Mouse (Mus musculus): ENCODE measurements at regions not wholly inside any gene's neighbourhood (a gene's known extent, or its start where the extent isn't known, plus 50 kb on each side); places are given as distances from the start of the nearest gene placed in this dataset.

DNA sequence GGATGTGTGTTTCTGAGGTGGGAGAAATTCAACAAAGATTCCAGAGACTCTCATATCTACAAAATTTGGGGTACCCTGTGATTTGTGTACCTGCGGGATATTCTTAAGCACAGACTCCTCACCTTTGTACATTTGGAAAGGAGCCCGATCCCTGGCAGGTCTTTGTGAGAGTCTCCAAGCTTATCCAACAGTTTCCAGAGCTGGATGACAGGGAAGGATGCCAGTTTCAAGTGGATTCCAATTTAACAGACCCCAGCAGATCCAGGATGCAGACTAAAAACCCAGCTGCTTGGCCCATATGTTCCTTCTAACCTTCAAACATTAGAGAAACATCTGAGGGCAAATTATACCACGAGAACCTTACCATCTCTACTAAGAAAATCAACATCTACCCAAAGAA lies 88.5 kb downstream of the Otor start:
- no peak for TF ChIP-seq CTCF (IDR thresholded peaks at IDR 0.05)
- no peak for TF ChIP-seq EP300 (IDR thresholded peaks at IDR 0.05)
